Mouse (Mus musculus) WW6 (cell line): ENCODE data around the gene Nbea.

Experiments
- DNase-seq: peaks from one replicate; pipeline ENCODE4 v3.0.0-alpha.2; 2013; ENCODE audit warnings: low read depth, low spot score

Nbea gene

DNA sequence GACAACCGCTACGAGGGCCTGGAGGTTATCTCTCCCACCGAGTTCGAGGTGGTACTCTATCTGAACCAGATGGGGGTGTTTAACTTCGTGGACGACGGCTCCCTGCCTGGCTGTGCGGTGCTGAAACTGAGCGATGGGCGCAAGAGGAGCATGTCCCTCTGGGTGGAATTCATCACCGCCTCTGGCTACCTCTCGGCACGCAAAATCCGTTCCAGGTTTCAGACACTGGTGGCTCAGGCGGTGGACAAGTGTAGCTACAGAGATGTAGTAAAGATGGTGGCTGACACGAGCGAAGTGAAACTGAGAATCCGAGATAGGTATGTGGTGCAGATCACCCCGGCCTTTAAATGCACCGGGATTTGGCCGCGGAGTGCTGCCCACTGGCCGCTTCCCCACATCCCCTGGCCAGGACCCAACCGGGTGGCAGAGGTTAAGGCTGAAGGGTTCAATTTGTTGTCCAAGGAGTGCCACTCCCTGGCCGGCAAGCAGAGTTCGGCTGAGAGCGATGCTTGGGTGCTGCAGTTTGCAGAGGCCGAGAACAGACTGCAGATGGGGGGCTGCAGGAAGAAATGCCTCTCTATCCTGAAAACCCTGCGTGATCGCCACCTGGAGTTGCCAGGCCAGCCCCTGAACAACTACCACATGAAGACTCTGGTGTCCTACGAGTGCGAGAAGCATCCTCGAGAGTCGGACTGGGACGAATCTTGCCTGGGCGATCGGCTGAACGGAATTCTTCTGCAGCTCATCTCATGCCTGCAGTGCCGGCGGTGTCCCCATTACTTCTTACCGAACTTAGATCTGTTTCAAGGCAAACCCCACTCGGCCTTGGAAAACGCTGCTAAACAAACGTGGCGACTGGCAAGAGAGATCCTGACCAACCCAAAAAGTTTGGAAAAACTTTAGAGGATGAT is 400.1 kb downstream of the Nbea start:
- no peak for DNase-seq

DNA sequence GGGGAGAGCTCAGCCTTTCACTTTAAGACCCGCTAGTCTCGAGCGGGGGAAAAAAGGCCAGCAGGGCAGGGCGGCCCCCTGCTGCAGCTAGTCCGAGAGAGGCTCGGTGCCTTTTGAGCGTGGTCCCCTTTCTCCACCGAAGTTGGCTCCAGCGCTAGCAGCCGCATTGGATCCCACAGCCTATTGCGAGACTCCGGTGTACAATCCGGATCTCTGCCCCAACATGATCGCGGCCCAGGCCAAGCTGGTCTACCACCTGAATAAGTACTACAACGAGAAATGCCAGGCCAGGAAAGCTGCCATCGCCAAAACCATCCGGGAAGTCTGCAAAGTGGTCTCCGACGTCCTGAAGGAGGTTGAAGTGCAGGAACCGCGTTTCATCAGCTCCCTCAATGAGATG is 400.7 kb downstream of the Nbea start:
- DNase-seq: no peak

DNA sequence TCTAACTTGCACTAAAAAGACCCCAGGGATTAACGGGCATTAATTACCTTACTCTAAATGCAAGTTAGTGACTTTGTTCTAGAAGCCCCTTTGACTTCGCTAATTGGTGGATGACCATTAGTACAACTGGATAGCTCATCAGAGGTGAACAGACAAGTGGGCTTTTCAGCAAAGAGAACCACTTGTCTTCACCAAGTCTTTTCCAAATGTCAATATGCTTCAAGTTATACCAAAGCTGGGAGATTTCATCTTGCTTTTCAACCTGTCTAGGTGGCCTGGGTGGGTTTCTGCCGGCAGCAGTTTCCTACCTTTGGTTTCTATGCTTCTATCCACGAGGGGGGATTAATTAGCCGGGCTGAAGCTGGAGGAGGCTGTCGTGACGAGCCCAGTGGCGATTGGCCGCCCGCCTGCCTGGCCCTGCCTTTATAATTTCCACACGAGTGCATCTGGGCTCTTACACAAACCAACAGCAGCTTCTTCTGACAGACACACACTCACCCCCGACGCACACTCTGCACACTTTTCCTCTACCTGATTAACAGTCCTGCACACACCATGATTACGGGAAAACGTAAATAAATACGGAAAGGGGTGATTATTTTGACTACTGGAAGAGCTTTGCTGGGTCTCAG is 401.3 kb downstream of the Nbea start, which contains the start of gene Mab21l1:
Gene Mab21l1, plus strand, starts transcription at position 455 of the 632 bp plus-strand sequence.
- no peak for DNase-seq

DNA sequence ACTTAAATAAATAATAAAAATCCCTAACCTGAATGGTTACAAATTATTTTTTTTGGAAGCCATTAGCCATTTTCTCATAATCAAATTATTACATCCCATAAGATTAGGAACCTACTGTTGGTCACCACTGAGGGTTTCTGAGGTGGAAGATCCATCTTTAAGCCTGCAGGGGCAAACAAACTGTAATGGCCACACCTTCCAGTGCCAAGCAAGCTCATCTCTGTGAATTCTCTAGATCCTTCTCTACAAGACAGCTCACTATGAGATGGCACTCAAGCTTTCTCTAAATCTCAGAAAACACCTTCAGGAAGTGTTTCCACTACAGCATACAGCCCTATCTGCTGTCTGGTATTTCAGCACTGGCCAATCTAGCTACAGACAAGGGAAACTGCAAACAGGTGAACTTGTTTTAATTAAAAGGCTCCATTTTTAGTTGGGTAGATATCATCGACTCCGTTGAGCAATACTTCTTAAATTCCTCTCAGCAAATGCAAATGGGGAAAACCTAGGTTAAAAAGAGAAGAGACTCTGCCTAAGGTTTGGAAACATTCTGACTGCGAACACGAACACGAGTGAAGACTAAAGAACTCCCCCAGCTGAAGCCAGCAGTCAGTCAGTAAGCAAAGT is 402.0 kb downstream of the Nbea start:
- no peak for DNase-seq

DNA sequence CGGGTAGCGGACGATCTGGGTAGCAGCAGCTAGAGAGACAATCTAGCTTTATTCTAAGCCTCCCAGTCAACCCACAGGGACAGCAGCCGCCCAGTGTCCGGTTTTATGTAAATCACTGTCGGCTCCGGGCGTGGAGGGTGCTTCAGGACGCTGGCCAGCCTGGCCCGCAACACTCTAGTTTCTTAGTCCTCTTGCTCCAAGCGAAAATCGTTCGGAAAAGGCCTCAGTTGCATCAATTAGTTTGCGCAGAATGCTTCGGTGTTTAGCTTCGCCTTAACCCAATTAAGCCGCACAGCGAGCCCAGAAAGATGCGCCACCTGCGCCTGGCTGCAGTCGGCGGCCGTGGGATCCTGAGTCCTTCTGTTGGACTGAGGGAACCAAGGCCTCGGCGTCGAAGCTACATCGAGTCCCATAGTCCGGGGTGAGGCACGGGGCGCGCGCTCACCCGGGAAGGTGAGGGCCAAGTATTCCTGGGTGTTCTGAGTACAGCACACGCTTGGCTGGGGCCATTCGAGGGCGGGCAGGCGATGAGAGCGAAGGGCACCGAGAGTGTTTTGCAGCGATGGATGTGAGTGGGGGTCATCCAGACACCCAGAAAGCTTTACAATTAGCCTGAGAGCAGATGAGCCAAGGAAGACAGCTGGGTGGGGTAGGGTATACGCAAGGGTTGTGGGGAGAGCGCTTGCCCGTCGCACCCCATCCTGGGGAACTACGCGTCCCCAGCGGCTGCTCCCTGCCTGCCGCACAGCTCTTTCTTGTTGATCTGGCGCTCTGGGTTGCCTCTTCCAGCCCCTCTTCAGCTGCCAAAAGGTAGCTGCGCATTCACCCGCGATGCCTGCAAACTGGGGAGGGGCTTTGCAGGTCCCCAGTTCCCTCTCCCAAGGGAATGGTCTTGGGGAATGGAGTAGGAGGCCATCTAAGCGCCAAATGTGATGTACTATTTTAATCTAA is 403.1 kb downstream of the Nbea start:
- no peak for DNase-seq

DNA sequence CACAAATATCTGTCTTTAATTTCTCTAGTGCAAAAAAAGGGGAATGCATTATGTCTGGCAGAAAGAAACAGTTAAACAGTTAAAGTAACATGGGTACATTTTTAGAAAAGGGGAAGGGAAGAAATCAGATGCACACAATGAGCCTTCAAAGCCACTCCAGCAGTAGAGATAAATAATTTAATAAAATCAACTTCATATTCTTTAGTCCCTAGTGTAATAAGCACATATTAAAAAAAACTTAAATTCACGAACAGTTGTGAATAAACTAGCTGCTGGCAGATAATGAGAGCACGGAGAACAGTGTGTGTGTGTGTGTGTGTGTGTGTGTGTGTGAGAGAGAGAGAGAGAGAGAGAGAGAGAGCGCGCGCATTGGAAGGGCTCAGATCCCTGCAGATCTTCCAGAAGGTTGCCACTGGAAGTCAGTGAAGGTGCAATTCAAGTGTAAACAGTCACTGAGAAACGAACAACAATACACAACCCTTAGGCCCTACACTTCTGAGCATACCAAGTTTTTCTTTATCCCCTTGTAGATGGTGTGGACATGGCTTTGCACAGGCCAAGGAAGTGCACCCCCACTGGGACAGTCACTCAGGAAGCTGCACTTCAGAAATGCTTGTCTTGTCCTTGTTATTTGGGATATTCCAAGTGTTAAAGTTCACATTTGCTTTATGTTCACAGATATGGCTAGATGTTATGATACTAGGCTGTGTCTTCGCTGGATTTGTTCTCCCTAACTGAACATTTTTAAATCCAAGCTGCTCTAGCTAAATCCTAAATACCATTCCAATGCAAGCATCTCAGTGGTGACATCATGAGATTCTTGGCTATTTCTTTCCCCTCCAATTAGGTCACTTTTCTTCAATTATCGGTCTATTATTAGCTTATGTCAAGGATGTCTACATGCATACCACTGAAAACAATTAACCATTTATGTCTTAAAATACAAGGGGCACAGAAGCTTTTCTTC is 404.5 kb downstream of the Nbea start:
- no peak for DNase-seq

DNA sequence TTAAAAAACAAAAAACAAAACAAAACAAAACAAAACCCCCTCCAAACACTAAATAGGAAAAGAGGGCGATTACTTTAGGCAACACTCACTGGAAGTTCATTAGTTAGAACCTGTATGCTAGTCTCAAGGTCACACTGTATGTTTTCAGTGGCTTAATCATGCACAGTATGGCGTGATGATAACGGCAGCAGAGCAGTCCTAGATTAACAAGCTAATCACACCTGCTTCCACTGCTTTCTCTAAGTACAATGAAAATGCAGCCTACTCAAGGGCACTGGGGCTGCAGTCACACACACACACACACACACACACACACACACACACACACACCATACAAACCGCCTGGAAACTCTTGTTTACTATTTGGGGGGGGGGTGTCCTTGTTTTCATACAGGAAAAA is 406.0 kb downstream of the Nbea start:
- DNase-seq: no peak

DNA sequence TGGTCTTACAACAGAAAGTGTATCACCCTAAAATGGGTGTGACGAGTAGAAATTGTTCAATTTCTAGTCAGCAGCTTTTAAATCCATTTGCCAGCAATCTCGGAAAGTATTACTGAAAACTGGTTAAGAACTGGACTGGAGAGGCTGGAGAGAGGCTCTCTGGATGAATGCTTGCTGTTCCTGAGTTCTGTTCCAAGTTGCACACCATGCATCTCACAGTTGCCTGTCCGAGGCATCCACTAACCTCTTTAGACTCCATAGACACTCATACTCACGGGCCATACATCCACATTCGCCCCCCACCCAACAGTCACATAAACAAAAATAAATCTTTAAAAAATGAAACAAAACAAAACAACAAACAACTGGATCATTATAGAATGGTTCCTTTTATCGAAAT is 407.7 kb downstream of the Nbea start:
- no peak for DNase-seq

DNA sequence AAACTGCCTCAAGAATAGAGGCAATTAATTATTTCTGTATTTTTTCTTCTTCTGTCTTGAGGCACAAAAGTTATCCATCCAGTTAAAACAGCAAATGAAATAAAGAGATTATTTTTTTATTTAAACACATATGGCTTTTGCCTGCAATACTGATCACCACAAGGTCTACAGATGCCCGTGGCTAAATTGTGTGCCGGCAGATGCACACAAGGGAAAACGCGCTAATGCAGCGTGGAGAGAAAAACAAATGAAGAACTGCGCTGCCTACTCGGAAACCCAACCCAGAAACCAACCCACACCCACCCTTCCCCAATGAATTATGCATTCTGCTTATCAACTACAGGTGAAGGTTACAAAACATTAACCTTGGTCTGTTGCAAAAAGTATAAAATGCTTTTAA is 408.3 kb downstream of the Nbea start:
- DNase-seq: no peak

DNA sequence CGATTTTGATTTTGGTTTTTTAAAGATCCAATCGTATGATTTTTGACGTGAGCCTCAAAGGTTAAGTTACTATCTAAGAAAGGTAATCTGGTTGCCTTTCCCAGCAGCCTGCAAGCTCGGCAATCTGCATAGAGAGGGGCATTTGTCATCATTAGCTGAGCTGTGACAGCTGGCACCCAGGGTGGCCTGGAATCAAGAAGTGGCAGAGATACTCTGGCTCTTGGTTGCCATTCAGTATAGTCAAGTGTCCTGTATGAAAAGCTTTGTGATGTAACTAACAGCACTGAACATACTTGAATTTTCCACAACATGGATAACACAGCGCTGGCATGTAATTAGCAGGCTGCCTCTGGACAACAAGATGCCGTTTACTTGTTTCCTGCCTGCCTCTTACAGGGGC is 409.3 kb downstream of the Nbea start:
- no peak for DNase-seq

DNA sequence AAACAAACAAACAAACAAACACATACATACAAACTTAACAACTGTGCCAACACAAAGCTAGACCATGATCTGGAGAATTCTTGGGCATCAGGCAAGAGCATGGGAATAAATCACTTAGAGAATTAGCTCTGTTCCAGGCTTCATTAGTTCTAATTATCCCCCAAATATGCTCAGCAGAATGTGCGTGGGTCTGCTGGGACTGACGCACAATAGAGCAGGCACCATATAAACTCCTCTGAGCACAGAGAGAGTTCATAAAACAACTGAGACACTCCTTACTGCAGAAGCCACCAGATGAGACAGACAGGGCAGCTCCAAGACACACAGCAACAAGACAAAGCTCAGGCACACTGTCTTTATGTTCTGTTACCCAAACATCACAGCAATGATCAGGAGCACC is 414.2 kb downstream of the Nbea start:
- no peak for DNase-seq

DNA sequence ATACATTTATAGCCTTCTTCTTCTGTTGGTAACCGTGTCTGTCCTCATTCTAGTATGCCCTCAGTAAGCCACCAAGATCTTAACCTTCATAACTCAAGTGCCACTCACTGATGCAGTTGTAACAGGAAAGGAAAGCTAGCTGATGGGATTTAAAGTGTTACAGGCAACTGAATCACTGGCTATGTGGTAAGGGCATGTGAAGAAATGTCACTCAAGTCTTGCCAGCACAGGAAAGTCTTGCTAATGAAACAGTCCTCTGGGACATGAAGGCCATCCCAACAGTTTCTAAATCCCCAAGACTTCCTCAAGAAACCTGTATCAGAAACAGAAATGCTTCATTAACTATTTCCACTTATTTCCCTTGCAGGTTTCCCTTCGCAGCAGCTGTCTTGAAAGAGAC is 414.8 kb downstream of the Nbea start:
- DNase-seq: no peak

DNA sequence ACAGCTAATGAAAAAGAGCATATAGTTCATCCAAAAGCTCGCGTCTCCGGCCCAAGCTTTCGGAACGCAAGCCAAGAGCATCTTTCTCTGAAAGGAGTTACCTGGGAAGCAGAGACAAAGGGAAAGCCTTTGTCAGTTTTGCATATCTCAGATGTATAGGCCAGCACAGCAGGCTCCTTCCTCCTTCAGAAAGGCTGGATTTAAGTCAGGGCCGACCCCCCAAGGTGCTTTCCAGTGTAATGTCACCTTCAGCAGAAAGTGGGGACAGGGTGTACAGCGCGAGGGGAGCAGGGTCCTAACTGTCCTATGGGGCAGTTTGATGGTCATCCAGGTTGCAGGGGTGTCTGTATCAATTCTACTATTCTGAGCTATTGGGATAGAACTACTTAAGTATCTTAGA is 419.9 kb downstream of the Nbea start:
- no peak for DNase-seq

DNA sequence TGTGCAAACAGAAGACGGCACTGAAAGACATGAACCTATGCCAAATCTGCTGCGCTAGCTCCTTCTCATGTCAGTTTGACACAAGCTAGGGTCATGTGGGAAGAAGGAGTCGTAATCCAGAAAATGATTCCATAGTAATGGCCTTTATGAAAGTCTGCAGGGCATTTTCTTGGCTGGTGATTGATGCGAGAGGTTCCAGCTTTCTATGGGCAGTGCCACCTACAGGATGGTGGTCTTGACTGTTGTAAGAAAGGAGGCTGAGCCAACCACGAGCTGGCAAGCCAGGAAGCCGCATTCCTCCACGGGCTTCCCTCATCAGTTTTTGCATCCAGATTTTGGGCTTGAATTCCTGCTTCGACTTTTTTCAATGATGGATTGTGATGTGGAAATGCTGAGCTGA is 425.2 kb downstream of the Nbea start:
- no peak for DNase-seq

DNA sequence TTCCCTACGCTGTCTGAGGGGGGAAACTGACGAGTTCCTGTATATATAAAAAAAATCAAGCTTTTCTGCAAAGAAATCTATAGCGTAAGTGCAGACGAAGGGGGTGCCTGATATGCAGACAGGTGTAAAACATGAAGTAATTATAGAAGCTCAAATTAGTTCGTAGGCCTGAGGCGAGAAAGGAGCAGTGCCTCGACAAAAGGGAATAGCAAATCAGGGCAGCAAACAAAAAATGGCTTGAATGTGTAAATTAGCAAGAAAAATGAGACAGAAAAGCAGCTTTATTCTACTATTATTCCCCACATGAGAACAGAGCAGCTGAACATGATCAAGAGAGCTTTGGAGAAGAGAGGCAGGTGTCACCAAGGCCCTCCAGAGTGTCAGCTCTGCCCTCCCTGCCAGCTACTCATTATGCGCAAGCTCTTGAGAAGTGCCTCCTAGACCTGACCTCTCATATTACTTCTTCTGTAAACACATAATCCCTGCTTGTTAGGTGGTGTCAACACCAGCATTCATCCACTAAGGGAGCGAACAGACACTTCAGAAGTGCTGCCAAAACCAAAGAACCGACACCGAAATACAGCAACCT is 426.8 kb downstream of the Nbea start:
- DNase-seq: no peak

DNA sequence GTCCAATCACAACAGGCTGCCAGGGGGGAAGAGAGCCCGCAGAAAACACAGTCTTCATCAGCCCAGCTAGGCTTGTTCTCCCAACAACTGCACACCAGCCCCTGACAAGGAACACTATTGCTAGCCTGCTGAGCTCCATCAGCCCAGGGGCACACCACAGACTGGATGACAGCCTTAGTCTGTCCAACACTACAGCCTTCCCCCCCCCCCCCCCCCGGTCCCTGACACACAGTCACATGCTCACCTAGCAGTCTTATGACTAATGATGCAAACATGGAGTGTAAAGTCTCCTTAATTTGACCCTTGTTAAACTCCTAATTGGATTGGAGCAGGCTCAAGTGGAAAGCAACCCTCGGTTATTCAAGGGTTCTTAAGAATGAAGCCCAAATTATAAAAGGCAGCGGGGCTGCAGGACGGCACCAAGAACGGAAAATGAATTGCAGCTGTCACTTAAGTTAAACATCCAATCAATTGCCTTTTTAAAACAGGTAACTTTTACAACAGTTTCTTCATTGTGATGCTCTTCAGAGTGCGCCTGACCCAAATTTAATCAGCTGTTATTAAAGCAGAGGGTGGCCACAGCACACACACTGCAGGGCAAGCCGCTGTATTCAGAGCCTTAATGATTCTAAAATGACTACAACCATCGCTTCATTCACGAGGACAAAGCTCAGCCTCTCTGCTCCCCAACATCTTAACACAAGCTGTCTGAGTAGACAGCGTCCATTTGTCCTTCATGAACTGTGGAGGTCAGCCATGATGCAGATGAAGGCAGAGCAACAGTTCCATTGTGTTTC is 427.5 kb downstream of the Nbea start:
- DNase-seq: no peak

DNA sequence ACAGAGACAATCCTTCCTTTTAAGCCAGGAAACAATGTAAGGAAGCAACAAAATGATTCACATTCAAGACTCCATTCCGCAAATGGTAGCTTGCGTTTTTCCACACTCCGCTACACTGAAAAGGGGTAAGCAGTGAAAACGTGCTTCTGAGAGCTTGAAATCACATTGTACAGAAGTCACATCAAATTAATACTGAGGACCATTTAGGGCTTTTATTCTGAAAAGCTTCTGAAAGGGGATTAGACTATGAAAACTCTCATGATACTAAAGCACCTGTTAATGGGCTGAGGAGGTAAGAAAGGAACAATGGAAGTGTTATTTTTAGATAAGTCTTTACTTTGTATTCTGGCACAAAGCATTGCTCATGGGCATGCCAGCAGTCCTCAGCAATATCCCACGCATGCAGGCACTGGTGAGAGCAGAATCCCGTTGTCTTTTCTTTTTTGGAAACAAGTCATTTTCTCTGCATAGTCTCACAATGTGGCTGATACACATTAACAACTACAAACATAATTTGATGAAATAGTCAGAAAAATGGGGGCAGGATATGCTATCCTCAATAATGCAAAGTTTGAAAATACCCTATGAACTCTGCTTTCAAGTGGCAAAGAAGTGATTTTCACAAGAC is 428.4 kb downstream of the Nbea start:
- DNase-seq: no peak

DNA sequence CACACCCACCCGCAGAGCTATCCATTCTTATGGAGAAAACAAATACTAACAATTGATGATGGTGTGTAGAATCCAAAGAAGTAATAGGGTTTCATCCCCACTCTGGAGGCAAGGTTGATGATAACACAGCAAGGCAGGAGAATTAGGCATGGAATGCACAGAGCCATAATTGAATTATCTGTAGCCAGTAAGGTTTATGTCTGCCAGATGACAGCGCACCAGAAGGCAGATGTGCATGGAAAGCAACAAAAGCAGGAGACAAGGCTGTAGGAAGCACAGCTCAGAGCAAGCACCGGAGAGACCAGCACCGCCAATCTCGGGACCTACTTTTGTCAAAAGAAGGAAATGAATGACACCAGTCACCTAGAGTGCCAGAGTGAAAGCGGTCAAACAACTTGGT is 429.6 kb downstream of the Nbea start:
- DNase-seq: no peak

DNA sequence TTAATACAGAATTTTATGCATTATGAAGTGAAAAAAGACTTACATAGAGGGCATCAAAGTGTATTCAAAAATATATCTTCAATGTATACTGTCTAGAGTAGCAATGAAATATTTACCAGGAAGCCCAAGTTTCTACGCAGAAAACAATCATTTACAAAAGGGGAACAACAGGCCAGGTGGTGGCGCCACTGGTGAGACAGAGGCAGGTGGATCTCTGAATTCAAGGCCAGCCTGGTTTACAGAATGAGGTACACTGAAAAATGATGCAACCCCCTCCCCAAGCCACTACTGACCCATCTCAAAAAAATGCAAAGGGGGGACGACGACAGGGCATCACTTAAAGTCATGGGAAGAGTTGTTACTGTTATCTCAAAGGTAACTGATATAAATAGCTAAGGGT is 430.9 kb downstream of the Nbea start:
- DNase-seq: no peak
